Mouse (Mus musculus): ENCODE results near the gene Mtch1. TPM values are rescaled to one million over a fixed set of nuclear protein-coding genes. Genes with fewer than 3 reads are reported as not detected.
"Not testable (repeated sequence)": the region's sequence is repeated elsewhere in the genome, so short reads cannot be mapped to it uniquely, and the experiment has no call there.

The Mtch1 gene
- total RNA-seq, 2 experiments from 2014 or later = 486 to 490 TPM

- DNase-seq (ENCODE audit: low spot score in 2 of 2) = no peak
Measured at GRCm38 (mm10) chr17:29318731-29319250, 28.9 kb downstream of the Mtch1 start.

GRCm38 (mm10) chr17:29317380-29317779, 30.4 kb downstream of the Mtch1 start, which contains the start of gene Pi16:
Gene Pi16 (plus strand): TSS chr17:29317680.
- DNase-seq (ENCODE audit: low spot score in 2 of 2); intact Hi-C loops (cut with DNase I): not testable (repeated sequence)

More at GRCm38 (mm10) chr17:29318731-29319250, 28.9 kb downstream of the Mtch1 start:
- intact Hi-C loops (cut with DNase I) = no loop called here

- intact Hi-C loops (cut with DNase I) = no loop called here
- DNase-seq (ENCODE audit: low spot score in 2 of 2) = no peak
Measured at GRCm38 (mm10) chr17:29316891-29317290, 30.8 kb downstream of the Mtch1 start.

DNA sequence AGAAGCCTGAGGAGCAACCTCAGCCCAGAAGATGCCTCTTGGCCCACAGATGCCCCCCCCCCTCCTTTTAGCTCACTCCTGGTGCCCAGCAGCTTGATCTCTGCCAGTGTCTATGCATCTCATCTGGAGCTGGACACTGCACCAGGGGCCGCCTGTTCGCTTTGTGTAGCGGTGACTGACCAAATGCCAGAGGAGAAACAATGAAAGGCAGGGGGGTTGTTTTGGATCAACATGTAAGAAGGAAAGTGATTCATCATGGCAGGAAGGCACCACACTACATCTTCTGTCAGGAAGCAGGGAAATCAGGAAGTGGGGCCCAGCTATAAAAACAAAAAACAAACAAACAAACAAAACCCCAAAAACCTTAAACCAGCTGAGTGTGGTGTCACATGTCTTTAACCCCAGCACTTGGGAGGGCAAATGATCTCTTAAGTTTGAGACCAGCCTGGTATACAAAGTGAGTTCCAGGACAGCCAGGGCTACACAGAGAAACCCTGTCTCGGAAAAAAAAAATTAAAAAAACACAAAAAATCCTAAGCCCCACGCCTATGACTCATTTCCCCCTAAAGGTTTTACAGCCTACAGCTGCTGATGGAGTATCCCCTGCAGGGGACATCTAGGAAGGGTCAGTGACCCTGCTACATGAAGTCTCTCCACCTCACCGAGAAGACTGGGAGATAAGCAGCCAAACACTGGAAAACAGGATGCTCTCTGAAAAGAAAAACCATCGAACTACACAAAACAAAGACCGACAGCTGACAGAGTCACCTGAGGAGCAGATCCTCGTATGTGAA, 31.9 kb downstream of the Mtch1 start:
- intact Hi-C loops (cut with DNase I) = no loop called here

GRCm38 (mm10) chr17:29313300-29313699, 34.4 kb downstream of the Mtch1 start:
- intact Hi-C loops (cut with DNase I) = no loop called here

More for the DNA sequence above, 31.9 kb downstream of the Mtch1 start:
- DNase-seq (ENCODE audit: low spot score in 2 of 2) = no peak

GRCm38 (mm10) chr17:29312082-29312481, 35.7 kb downstream of the Mtch1 start:
- intact Hi-C loops (cut with DNase I) = no loop called here
- DNase-seq (ENCODE audit: low spot score in 2 of 2) = no peak

More at GRCm38 (mm10) chr17:29313300-29313699, 34.4 kb downstream of the Mtch1 start:
- DNase-seq (ENCODE audit: low spot score in 2 of 2) = no peak

GRCm38 (mm10) chr17:29311602-29312001, 36.1 kb downstream of the Mtch1 start:
- intact Hi-C loops (cut with DNase I) = no loop called here
- peak in 1 of 2 experiments; percentile 61 for DNase-seq (ENCODE audit: low spot score in 2 of 2)

DNA sequence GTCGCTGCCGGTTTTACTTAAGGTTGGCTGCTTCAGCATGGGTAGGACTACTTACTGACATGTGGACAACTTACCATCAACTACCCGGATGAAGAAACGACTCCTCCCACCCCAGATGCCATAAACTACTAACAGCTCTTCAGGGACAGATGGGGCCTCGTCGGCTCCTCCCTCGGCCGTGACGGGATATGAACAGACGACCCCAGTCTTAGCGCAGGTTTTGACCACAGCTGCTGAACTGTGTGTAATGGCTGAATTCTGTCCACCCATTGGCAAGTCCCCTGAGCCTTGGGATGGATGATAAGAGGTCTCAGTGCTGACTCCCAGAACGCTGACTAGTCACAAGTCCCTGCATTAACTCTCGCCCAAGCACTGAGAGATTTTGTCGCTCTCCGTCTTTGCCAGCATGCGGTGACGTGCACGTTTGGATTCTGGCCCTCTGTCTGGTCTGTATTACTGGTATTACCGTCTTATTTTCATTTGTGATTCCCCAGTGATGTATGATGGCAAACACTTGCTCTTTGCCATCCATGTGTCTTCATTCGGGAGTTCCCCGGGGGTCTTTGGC, 37.6 kb downstream of the Mtch1 start:
- intact Hi-C loops (cut with DNase I) = no loop called here
- DNase-seq (ENCODE audit: low spot score in 2 of 2) = no peak

DNA sequence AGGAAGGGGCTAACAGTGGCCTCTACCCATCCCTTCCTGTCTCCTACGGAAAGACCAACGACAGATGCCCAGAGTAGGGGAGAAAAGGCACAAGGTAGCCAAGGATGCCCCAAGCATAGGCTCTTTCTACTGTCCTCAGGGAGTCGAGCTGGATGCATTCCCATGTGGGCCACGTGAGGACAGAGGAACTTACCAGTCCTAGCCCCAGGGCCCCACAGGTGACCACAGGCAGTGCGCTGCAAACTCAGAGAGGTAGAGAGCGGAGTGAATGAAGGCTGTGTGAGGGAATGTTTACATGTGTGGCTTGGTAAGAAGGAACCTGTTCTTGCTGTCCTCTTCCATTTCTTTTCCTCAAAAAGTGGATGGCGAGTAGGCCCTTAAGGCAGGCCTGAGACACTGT, 41.9 kb downstream of the Mtch1 start:
- no peak for DNase-seq (ENCODE audit: low spot score in 2 of 2)
- intact Hi-C loops (cut with DNase I) = no loop called here

DNA sequence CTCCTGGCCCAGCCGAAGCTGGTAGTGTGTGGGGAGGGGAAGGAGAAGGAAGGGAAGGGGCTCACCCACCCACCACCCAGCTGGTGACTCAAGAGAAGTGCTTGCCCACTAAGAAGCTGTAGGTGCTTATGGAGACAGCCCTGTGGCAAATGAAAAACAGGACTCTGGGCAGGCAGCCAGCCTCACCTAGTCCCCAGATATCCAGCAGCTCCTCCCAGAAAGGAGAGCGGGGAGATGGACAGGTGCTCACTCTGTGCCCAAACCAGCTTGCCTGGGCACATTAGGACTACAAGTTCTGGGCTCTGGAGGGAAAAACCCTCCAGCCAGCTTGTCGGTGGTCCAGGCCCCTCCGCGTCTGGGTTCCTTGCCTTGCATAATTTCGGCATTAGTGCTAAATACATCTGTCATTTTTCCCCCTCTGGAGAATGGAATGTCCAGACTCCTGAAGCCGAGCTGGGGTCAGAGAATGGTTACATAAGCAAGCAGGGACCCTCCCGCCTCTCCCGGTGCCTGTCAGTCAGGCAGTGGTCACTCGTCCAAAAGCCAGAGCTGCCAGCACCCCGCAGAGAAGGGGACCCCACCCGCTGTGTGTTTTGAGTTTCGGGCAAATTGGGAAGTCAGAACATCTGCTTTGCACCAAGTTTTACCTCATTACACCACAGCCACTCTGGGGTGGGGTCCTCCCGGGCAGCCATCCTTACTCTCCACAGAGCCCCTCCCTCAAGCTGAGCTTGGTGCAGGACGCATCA, 42.5 kb downstream of the Mtch1 start:
- DNase-seq (ENCODE audit: low spot score in 2 of 2) = no peak
- intact Hi-C loops (cut with DNase I) = no loop called here

DNA sequence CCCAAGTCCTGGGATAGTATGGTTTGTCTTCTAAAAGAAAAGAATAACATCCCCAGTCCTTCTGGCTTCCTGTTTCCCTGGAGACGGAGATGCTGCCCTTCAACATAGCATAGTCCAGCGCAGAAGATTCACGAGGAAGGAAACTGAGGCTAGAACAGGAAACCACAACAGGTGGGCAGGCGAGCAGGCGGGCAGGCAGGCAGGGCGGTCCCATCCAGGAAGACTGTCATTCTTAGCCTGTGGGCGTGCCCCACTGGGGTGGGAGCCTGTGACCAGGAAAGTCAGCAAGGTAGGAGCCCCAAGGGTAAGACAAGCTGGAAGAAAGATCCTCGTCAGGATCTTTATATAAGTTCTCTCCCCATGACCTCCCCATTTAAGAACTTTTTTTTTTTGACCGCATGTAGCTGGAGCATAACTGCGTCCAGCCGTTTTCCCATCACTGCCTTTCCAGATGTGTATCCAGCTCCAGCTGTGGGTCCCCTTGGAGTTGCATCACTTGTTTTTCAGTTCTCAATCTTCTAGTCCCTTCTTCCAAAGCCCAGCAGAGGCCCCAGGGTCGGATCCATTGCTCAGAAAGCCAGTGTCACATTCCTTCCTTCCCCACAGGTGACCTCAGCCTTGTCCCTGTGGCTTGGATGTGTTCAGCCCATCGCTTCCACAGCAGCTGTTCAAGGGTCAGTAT, 43.2 kb downstream of the Mtch1 start:
- intact Hi-C loops (cut with DNase I) = no loop called here
- no peak for DNase-seq (ENCODE audit: low spot score in 2 of 2)

GRCm38 (mm10) chr17:29303856-29304255, 43.9 kb downstream of the Mtch1 start:
- no peak for DNase-seq (ENCODE audit: low spot score in 2 of 2)
- intact Hi-C loops (cut with DNase I) = no loop called here

- no peak for DNase-seq (ENCODE audit: low spot score in 2 of 2)
- intact Hi-C loops (cut with DNase I) = no loop called here
Measured at GRCm38 (mm10) chr17:29303087-29303486, 44.6 kb downstream of the Mtch1 start.

GRCm38 (mm10) chr17:29302149-29302548, 45.6 kb downstream of the Mtch1 start:
- DNase-seq (ENCODE audit: low spot score in 2 of 2) = no peak

GRCm38 (mm10) chr17:29301421-29301820, 46.3 kb downstream of the Mtch1 start:
- intact Hi-C loops (cut with DNase I) = no loop called here
- DNase-seq (ENCODE audit: low spot score in 2 of 2) = peak in 1 of 2 experiments; percentile 34

More at GRCm38 (mm10) chr17:29302149-29302548, 45.6 kb downstream of the Mtch1 start:
- intact Hi-C loops (cut with DNase I) = no loop called here

GRCm38 (mm10) chr17:29300926-29301325, 46.8 kb downstream of the Mtch1 start:
- DNase-seq (ENCODE audit: low spot score in 2 of 2) = no peak
- intact Hi-C loops (cut with DNase I) = no loop called here

DNA sequence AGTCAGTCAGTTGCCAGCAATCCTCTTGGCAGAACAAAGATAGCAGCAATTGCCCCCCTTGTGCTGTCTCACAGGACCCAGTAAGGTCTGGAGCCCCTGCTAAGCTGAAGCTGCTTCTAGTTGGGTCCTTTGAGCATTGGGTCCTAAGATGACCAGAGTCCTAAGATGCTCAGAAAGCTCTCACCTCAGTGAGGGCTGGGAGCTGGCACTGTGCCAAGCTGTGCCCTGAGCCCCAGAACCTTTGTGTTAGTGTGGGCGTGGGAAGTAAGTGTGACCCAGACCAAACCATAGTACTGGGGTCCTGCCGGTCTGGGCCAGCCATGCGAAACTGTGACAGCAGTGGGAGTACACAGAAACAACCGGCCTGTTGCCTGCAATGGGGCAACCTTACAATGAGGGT, 48.5 kb downstream of the Mtch1 start:
- DNase-seq (ENCODE audit: low spot score in 2 of 2) = no peak
- intact Hi-C loops (cut with DNase I) = no loop called here

- intact Hi-C loops (cut with DNase I) = no loop called here
- DNase-seq (ENCODE audit: low spot score in 2 of 2) = no peak
Measured at GRCm38 (mm10) chr17:29297813-29298212, 49.9 kb downstream of the Mtch1 start.

DNA sequence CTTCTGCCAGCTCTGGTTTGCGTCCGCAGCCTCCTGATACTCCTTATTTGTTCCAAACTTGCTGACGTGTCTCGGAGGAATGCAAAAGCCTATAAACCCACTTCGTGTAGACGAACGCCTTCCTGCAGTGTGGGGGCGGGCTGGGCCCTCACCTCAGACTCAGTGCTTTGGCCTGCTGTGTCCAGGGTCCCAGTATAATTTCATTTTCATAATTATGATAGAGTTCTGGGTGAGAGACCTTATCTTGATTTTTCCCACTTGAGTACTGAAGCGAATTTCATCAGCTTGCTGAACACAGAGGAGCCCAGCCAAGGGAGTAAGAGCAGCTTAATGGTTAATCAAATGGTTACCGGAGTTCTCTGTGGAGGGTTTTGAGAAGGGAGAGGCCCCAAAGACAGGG, 50.4 kb downstream of the Mtch1 start:
- no peak for DNase-seq (ENCODE audit: low spot score in 2 of 2)
- intact Hi-C loops (cut with DNase I) = no loop called here
